Mouse (Mus musculus) C2C12 (cell line): ENCODE measurements around the gene Tgfb1. TPM values are rescaled to one million over a fixed set of nuclear protein-coding genes. Genes with fewer than 3 reads are reported as not detected.

Experiments used
- H3K27me3 ChIP-seq: one replicate; pipeline ENCODE4 v1.6.1; 2011; ENCODE audit not compliant: control insufficient read depth, insufficient read depth, insufficient read length
- H3K36me3 ChIP-seq: one replicate; pipeline ENCODE4 v1.6.1; 2011; ENCODE audit not compliant: control insufficient read depth, insufficient read depth
- H3K4me3 ChIP-seq: one replicate; pipeline ENCODE4 v1.5.1; 2011; ENCODE audit warnings: mild to moderate bottlenecking, control low read depth; ENCODE audit not compliant: poor library complexity, insufficient read depth, severe bottlenecking
- H3K79me2 ChIP-seq: one replicate; pipeline ENCODE4 v1.6.1; 2011; ENCODE audit not compliant: control insufficient read depth, insufficient read depth
- H3K79me3 ChIP-seq: one replicate; pipeline ENCODE4 v1.6.1; 2011; ENCODE audit warnings: low read depth, control low read depth
- H3ac ChIP-seq: one replicate; pipeline ENCODE3; 2011; ENCODE audit warnings: low read depth; ENCODE audit not compliant: control insufficient read depth, insufficient read length
- CEBPB ChIP-seq: IDR thresholded peaks from one replicate; pipeline ENCODE4 v1.6.1; 2011; ENCODE audit warnings: low read depth, mild to moderate bottlenecking, control low read depth, moderate library complexity
- CTCF ChIP-seq: IDR thresholded peaks from one replicate; pipeline ENCODE4 v1.5.1; 2011; ENCODE audit not compliant: control insufficient read depth, insufficient read depth, insufficient read length
- FOSL1 ChIP-seq: IDR thresholded peaks from one replicate; pipeline ENCODE4 v1.8.0; 2011; ENCODE audit warnings: mild to moderate bottlenecking, low read length; ENCODE audit not compliant: poor library complexity, insufficient read depth, severe bottlenecking
- MAX ChIP-seq: IDR thresholded peaks from one replicate; pipeline ENCODE4 v1.6.1; 2011; ENCODE audit warnings: mild to moderate bottlenecking, control low read depth
- MYOD1 ChIP-seq: IDR thresholded peaks from one replicate; pipeline ENCODE4 v1.6.1; 2011; ENCODE audit warnings: low read depth; ENCODE audit not compliant: control insufficient read depth, insufficient read length
- MYOG ChIP-seq: IDR thresholded peaks from one replicate; pipeline ENCODE4 v1.6.1; 2011; ENCODE audit not compliant: control insufficient read depth, insufficient read length; ENCODE audit errors: extremely low read depth
- USF1 ChIP-seq: IDR thresholded peaks from one replicate; pipeline ENCODE4 v1.6.1; 2011; ENCODE audit warnings: low read depth, mild to moderate bottlenecking, control low read depth, moderate library complexity
- polyA plus RNA-seq: library from polyadenylated mRNA; unstranded; fragments of >200 nt; fragmentation: generic; extraction: Trizol; gene quantifications from one replicate; pipeline ENCODE4 v1.2.1, GENCODE M21; 2012; ENCODE audit warnings: missing spikeins

The Tgfb1 gene
- polyA plus RNA-seq, 1 experiment = 108 TPM

GRCm38 (mm10) chr7:25753076-25753475 is 66.3 kb downstream of the Tgfb1 start:
- Histone ChIP-seq H3K27me3 (no peaks in the 10 kb centered on the region), H3K79me2 (peaks cover 62% of the 10 kb centered on the region), H3K79me3 (peaks cover 40% of the 10 kb centered on the region), H3ac (peak overlapping the region; percentile 18), H3K36me3 (peaks cover 48% of the 10 kb centered on the region), H3K4me3 (peak overlapping the region; percentile 83)
- TF ChIP-seq CTCF (no peak), MYOD1 (no peak), CEBPB (no peak), USF1 (no peak), FOSL1 (no peak), MYOG (no peak), MAX (no peak)

- peak overlapping the region; percentile 91 for H3ac ChIP-seq
- no peak for TF ChIP-seq MAX
- no peak for TF ChIP-seq CEBPB
- no peak for TF ChIP-seq CTCF
- no peak for TF ChIP-seq MYOG
- no peak for TF ChIP-seq MYOD1
- TF ChIP-seq USF1 = no peak
- peaks cover 55% of the 10 kb centered on the region for H3K79me2 ChIP-seq
- peaks cover 40% of the 10 kb centered on the region for H3K79me3 ChIP-seq
- H3K27me3 ChIP-seq = no peaks in the 10 kb centered on the region
- H3K4me3 ChIP-seq = peak overlapping the region; percentile 83
- peaks cover 50% of the 10 kb centered on the region for H3K36me3 ChIP-seq
These were observed 67.0 kb downstream of the Tgfb1 start for GRCm38 (mm10) chr7:25753643-25754438.

GRCm38 (mm10) chr7:25754439-25754737 is 67.6 kb downstream of the Tgfb1 start:
- Histone ChIP-seq H3K36me3 (peaks cover 53% of the 10 kb centered on the region), H3K4me3 (peak overlapping the region; percentile 83), H3K79me2 (peaks cover 49% of the 10 kb centered on the region), H3ac (peak overlapping the region; percentile 91), H3K27me3 (no peaks in the 10 kb centered on the region), H3K79me3 (peaks cover 40% of the 10 kb centered on the region)
- TF ChIP-seq MYOD1 (no peak), CTCF (peak; percentile 14)

Other genes with a start within 250 kb of the Tgfb1 start
- gene Ceacam1, start 209.4 kb upstream of the Tgfb1 start, polyA plus RNA-seq = 0.06 TPM
- not detected for gene Ceacam2, start 147.1 kb upstream of the Tgfb1 start, polyA plus RNA-seq
- gene Erich4, start 71.1 kb upstream of the Tgfb1 start, polyA plus RNA-seq = not detected
- 12.2 TPM for gene Dmac2, start 67.6 kb upstream of the Tgfb1 start, polyA plus RNA-seq
- gene B3gnt8, start 60.3 kb upstream of the Tgfb1 start, polyA plus RNA-seq = 0.96 TPM
- 21.3 TPM for gene Bckdha, start 28.0 kb upstream of the Tgfb1 start, polyA plus RNA-seq
- 53.2 TPM for gene Exosc5, start 27.8 kb upstream of the Tgfb1 start, polyA plus RNA-seq
- 0.18 TPM for gene Tmem91, start 11.8 kb upstream of the Tgfb1 start, polyA plus RNA-seq
- gene B9d2, start 6.2 kb upstream of the Tgfb1 start, polyA plus RNA-seq = 33.0 TPM
- gene Ccdc97, start 32.1 kb downstream of the Tgfb1 start, polyA plus RNA-seq = 33.2 TPM
- 84.0 TPM for gene Hnrnpul1, start 67.8 kb downstream of the Tgfb1 start, polyA plus RNA-seq
- gene Axl, start 101.7 kb downstream of the Tgfb1 start, polyA plus RNA-seq = 270 TPM
- gene Cyp2s1, start 129.9 kb downstream of the Tgfb1 start, polyA plus RNA-seq = 0.15 TPM
- gene Cyp2b10, start 210.6 kb downstream of the Tgfb1 start, polyA plus RNA-seq = not detected